Mouse (Mus musculus): ENCODE results near the gene Hacd3.

DNA sequence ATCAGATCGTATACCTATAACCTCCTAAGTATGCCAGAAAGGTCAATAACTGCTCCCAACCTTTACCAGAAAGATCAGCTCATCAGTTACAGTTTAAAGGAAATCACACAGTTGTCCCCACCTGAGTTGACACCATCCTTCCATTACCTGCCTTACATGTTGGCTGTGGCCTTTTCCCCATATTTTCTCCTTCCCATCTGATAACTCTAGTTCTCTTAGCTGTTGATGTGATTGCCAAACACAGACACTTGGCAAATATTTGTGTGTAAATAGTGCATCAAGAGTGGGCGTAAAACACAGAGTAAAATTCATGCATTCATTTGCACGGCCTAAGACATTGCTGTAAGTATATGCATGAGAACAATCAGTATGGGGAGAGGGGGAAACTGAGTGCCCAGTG, 2.0 kb upstream of the Hacd3 start:
- TF ChIP-seq TAL1 (IDR thresholded peaks at IDR 0.05; ENCODE audit: low read length) (no peak), GATA1 (IDR thresholded peaks at IDR 0.05; ENCODE audit: low read length) (no peak)
